Mouse (Mus musculus) lung, embryonic 14.5 days (tissue): ENCODE measurements around the gene Cnnm1. TPM values are rescaled to one million over a fixed set of nuclear protein-coding genes. Genes with fewer than 3 reads are reported as not detected.

Experiments used
- ATAC-seq: fragments of 200-750 bp; cut with Nextera tagmentation; 2 replicates; pipeline ENCODE4 v1.8.0; 2017; ENCODE audit warnings: mild to moderate bottlenecking, moderate TSS enrichment, moderate library complexity; ENCODE audit not compliant: insufficient read depth
- DNase-seq: peaks from one replicate; pipeline ENCODE4 v3.0.0-alpha.2; 2015
- H3K27ac ChIP-seq: fragments of 300-500 bp; sonication (generic); 2 replicates; pipeline ENCODE4 v1.5.1; 2014; ENCODE audit warnings: low read depth, mild to moderate bottlenecking, moderate library complexity
- H3K27me3 ChIP-seq: fragments of 300-500 bp; sonication (generic); 2 replicates; pipeline ENCODE4 v1.6.1; 2014; ENCODE audit warnings: low read length, control low read depth; ENCODE audit not compliant: insufficient read depth
- H3K36me3 ChIP-seq: fragments of 300-500 bp; sonication (generic); 2 replicates; pipeline ENCODE4 v1.6.1; 2014; ENCODE audit warnings: control low read depth; ENCODE audit not compliant: insufficient read depth
- H3K4me1 ChIP-seq: fragments of 300-500 bp; sonication (generic); 2 replicates; pipeline ENCODE4 v1.6.1; 2014; ENCODE audit warnings: antibody characterized with exemption, control low read depth; ENCODE audit not compliant: insufficient read depth
- H3K4me2 ChIP-seq: fragments of 300-500 bp; sonication (generic); 2 replicates; pipeline ENCODE4 v1.6.1; 2014; ENCODE audit warnings: mild to moderate bottlenecking
- H3K4me3 ChIP-seq: fragments of 300-500 bp; sonication (generic); 2 replicates; pipeline ENCODE4 v1.5.1; 2014; ENCODE audit warnings: low read depth, low read length
- H3K9ac ChIP-seq: fragments of 300-500 bp; sonication (generic); 2 replicates; pipeline ENCODE4 v1.6.1; 2014
- H3K9me3 ChIP-seq: fragments of 300-500 bp; sonication (generic); 2 replicates; pipeline ENCODE4 v1.6.1; 2016; ENCODE audit warnings: low read depth, low read length, control low read depth
- CTCF ChIP-seq: IDR thresholded peaks from 2 replicates; pipeline ENCODE4 v1.5.1; 2016; ENCODE audit warnings: antibody characterized with exemption, low read depth
- WGBS: fragments of 180-500 bp; shearing (Covaris S2); extraction: QIAGEN DNeasy Blood & Tissue Kit; methylation state at CpG from one replicate; pipeline ENCODE4 v1.1.7; 2014; 5-methylcytosine and 5-hydroxymethylcytosine counted together
- polyA plus RNA-seq: library from polyadenylated mRNA; unstranded; fragments of >200 nt; fragmentation: Nextera tagmentation; extraction: Ambion mirVana; gene quantifications from 2 replicates; pipeline ENCODE4 v1.2.1, GENCODE M21; 2014

Cnnm1 gene
- polyA plus RNA-seq, 1 experiment from 2014 or later, result 0.05 TPM

DNA sequence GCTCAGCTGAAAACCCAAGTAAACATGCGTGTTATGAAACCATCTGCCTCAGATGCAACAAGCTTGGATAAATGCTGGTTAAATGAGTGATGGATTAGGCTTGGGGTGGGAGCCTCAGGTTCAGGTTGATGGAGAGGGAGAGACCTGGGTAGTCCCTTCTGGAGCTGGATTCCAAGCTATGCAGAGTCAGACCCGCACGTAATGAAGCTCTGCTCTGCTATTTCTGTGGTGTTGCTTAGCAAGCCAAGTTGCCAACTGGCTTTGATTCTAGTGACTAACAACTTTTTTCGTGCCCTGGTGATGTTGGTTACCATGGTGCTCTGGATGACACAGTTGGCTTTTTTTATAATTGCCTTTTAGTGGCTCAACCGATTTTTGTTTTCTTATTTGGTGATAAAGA is 11.9 kb downstream of the Cnnm1 start:
- Histone ChIP-seq H3K36me3 (no peaks in the 10 kb centered on the region), H3K9ac (no peak overlapping the region), H3K27ac (no peak overlapping the region), H3K27me3 (no peaks in the 10 kb centered on the region), H3K4me2 (no peak overlapping the region), H3K4me3 (no peak overlapping the region), H3K4me1 (no peaks in the 10 kb centered on the region), H3K9me3 (no peaks in the 10 kb centered on the region)
- TF ChIP-seq CTCF, result no peak
- DNase-seq (no peak), ATAC-seq (no peak)
- 82% methylated on average over 5 of the region's 5 CpGs for WGBS

DNA sequence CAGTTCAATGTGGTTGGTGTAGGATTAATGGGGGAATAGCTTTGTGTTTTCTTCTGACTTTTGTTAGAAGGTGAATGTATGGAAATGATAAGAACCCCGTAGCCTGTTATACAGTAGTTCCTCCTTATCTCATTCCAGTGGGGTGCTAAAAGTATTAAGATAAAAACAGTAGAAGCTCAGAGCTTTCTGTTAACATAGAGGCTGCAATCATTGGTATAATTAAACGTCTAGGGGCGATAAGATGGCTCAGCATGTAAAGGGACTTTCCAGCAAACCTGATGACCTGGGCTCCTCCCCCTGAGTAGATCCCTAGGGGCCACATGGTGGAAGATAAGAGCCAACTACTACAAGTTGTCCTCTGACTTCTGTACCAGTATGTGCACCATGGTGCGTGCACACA is 12.8 kb downstream of the Cnnm1 start:
- Histone ChIP-seq H3K9me3 (no peaks in the 10 kb centered on the region), H3K27me3 (no peaks in the 10 kb centered on the region), H3K4me2 (no peak overlapping the region), H3K27ac (no peak overlapping the region), H3K4me1 (no peaks in the 10 kb centered on the region), H3K9ac (no peak overlapping the region), H3K4me3 (no peak overlapping the region), H3K36me3 (no peaks in the 10 kb centered on the region)
- no peak for TF ChIP-seq CTCF
- ATAC-seq, result no peak
- WGBS, result 64% methylated on average over 4 of the region's 4 CpGs
- DNase-seq, result no peak

DNA sequence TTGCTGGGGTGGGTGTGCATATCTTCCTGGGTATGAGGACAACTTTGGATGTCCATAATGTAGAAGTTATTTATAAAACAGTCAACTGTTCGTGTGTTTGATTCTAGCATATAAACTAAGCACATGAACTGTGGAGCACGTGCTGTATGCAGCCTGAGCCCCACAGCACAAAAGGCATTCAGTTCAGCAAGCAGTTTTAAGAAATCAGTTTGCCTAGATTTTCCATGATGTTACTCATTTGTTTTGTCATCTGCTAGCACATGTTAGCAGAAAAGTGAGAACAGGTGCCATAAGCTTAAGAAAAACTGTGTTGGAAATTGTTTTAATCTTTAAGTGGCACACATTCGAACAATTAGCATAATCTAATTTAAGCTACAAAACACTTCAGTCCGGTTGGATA is 19.7 kb downstream of the Cnnm1 start:
- H3K9me3 ChIP-seq, result no peaks in the 10 kb centered on the region
- H3K4me2 ChIP-seq, result no peak overlapping the region
- no peaks in the 10 kb centered on the region for H3K27me3 ChIP-seq
- H3K4me1 ChIP-seq, result no peaks in the 10 kb centered on the region
- H3K27ac ChIP-seq, result no peak overlapping the region
- H3K36me3 ChIP-seq, result no peaks in the 10 kb centered on the region
- ATAC-seq (no peak), DNase-seq (no peak)
- H3K4me3 ChIP-seq, result no peak overlapping the region
- TF ChIP-seq CTCF, result no peak
- 63% methylated on average over 4 of the region's 4 CpGs for WGBS
- H3K9ac ChIP-seq, result no peak overlapping the region

GRCm38 (mm10) chr19:43460481-43460880 is 20.2 kb downstream of the Cnnm1 start:
- no peak overlapping the region for H3K4me3 ChIP-seq
- ATAC-seq (no peak), DNase-seq (no peak)
- no peaks in the 10 kb centered on the region for H3K4me1 ChIP-seq
- no peak overlapping the region for H3K4me2 ChIP-seq
- WGBS, result 86% methylated on average over 12 of the region's 12 CpGs
- H3K9ac ChIP-seq, result no peak overlapping the region
- H3K27ac ChIP-seq, result no peak overlapping the region
- H3K36me3 ChIP-seq, result no peaks in the 10 kb centered on the region
- no peaks in the 10 kb centered on the region for H3K9me3 ChIP-seq
- H3K27me3 ChIP-seq, result no peaks in the 10 kb centered on the region
- no peak for TF ChIP-seq CTCF

GRCm38 (mm10) chr19:43462141-43462540 is 21.9 kb downstream of the Cnnm1 start:
- Histone ChIP-seq H3K9ac (no peak overlapping the region), H3K4me2 (no peak overlapping the region), H3K4me3 (no peak overlapping the region), H3K9me3 (no peaks in the 10 kb centered on the region), H3K4me1 (no peaks in the 10 kb centered on the region), H3K27ac (no peak overlapping the region), H3K27me3 (no peaks in the 10 kb centered on the region), H3K36me3 (no peaks in the 10 kb centered on the region)
- no peak for DNase-seq
- no peak for ATAC-seq
- TF ChIP-seq CTCF, result no peak
- WGBS, result 88% methylated on average over 3 of the region's 3 CpGs

DNA sequence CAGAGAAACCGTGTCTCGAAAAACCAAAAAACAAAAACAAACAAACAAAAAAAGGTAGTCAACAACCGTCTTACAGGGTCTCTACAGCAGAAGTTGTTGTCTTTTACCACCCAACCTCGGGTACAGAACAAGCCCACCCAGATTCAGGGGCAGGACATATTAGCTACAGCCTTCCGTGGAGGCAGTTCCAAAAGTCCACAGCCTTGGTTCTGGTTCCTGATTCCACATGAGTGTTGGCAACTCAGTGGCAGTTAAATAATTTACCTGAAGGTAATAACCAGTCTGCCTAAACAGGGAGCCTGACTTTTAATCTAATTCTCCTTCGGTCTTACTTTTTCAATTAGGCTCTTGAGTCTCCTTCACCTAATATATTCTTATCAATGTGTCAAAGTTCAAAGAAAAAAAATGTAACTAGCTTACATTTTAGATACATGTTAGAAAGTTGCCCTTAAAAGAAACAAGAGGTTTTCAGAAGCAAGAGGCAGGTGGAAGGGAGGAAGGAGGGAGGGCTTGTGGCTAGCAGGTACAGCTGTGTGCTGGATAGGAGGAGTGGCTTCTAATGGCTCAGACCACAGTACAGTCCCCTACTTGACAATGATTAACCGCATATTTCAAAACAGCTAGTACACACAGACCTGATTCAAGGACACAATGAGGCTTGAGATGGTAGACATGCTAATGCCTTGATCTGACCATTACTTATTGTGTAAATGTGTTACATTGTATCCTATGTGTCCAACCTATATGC is 23.5 kb downstream of the Cnnm1 start:
- no peak for DNase-seq
- no peak overlapping the region for H3K4me2 ChIP-seq
- no peak for ATAC-seq
- no peaks in the 10 kb centered on the region for H3K4me1 ChIP-seq
- WGBS, result 77% methylated on average over 7 of the region's 7 CpGs
- H3K27me3 ChIP-seq, result no peaks in the 10 kb centered on the region
- H3K9me3 ChIP-seq, result no peaks in the 10 kb centered on the region
- H3K4me3 ChIP-seq, result no peak overlapping the region
- no peaks in the 10 kb centered on the region for H3K36me3 ChIP-seq
- H3K27ac ChIP-seq, result no peak overlapping the region
- no peak overlapping the region for H3K9ac ChIP-seq
- TF ChIP-seq CTCF, result no peak

- no peaks in the 10 kb centered on the region for H3K4me1 ChIP-seq
- no peak overlapping the region for H3K27ac ChIP-seq
- no peak overlapping the region for H3K4me3 ChIP-seq
- H3K9me3 ChIP-seq, result no peaks in the 10 kb centered on the region
- no peak for DNase-seq
- WGBS, result 69% methylated on average over 3 of the region's 3 CpGs
- no peak for ATAC-seq
- H3K36me3 ChIP-seq, result no peaks in the 10 kb centered on the region
- no peak overlapping the region for H3K9ac ChIP-seq
- H3K4me2 ChIP-seq, result no peak overlapping the region
- no peak for TF ChIP-seq CTCF
- no peaks in the 10 kb centered on the region for H3K27me3 ChIP-seq
These were observed 24.1 kb downstream of the Cnnm1 start for GRCm38 (mm10) chr19:43464294-43464687.
